Mouse (Mus musculus) midbrain, postnatal 0 days (tissue): Measurements from ENCODE around the gene Grap. TPM values are rescaled to one million over a fixed set of nuclear protein-coding genes. Genes with fewer than 3 reads are reported as not detected.

Experiments
- ATAC-seq: fragments of 200-750 bp; cut with Nextera tagmentation; 2 replicates; pipeline ENCODE4 v1.8.0; 2017; ENCODE audit warnings: moderate number of reproducible peaks, mild to moderate bottlenecking, moderate TSS enrichment, moderate library complexity; ENCODE audit not compliant: low FRiP score
- DNase-seq: peaks from one replicate; pipeline ENCODE4 v3.0.0-alpha.2; 2015; ENCODE audit warnings: low spot score
- H3K27ac ChIP-seq: fragments of 300-500 bp; sonication (generic); 2 replicates; pipeline ENCODE4 v1.5.1; 2014; ENCODE audit warnings: low read depth, mild to moderate bottlenecking, low read length, mixed read lengths
- H3K27me3 ChIP-seq: fragments of 300-500 bp; sonication (generic); 2 replicates; pipeline ENCODE4 v1.6.1; 2014; ENCODE audit warnings: low read length, control low read depth, mixed read lengths; ENCODE audit not compliant: insufficient read depth
- H3K36me3 ChIP-seq: fragments of 300-500 bp; sonication (generic); 2 replicates; pipeline ENCODE4 v1.6.1; 2014; ENCODE audit warnings: low read length, control low read depth, mixed read lengths; ENCODE audit not compliant: insufficient read depth
- H3K4me1 ChIP-seq: fragments of 300-500 bp; sonication (generic); 2 replicates; pipeline ENCODE4 v1.6.1; 2014; ENCODE audit warnings: mild to moderate bottlenecking, control low read depth, antibody characterized with exemption, low read length, mixed read lengths; ENCODE audit not compliant: insufficient read depth
- H3K4me2 ChIP-seq: fragments of 300-500 bp; sonication (generic); 2 replicates; pipeline ENCODE4 v1.6.1; 2014; ENCODE audit warnings: low read depth, mild to moderate bottlenecking, low read length, mixed read lengths; ENCODE audit not compliant: poor library complexity, severe bottlenecking
- H3K4me3 ChIP-seq: fragments of 300-500 bp; sonication (generic); 2 replicates; pipeline ENCODE4 v1.5.1; 2014; ENCODE audit warnings: low read depth, mild to moderate bottlenecking, low read length, moderate library complexity
- H3K9ac ChIP-seq: fragments of 300-500 bp; sonication (generic); replicated peaks from 2 replicates; pipeline ENCODE4 v1.6.1; 2014; ENCODE audit warnings: mild to moderate bottlenecking, low read length, moderate library complexity, mixed read lengths; ENCODE audit not compliant: poor library complexity, severe bottlenecking
- H3K9me3 ChIP-seq: fragments of 300-500 bp; sonication (generic); 2 replicates; pipeline ENCODE4 v1.6.1; 2016; ENCODE audit warnings: low read length, control low read depth
- CTCF ChIP-seq: IDR thresholded peaks from 2 replicates; pipeline ENCODE4 v1.5.1; 2016; ENCODE audit warnings: antibody characterized with exemption, mild to moderate bottlenecking
- WGBS: fragments of 180-500 bp; shearing (Covaris S2); extraction: QIAGEN DNeasy Blood & Tissue Kit; methylation state at CpG from one replicate; pipeline ENCODE4 v1.1.7; 2014; 5-methylcytosine and 5-hydroxymethylcytosine counted together
- polyA plus RNA-seq: library from polyadenylated mRNA; unstranded; fragments of >200 nt; fragmentation: Nextera tagmentation; extraction: Ambion mirVana; gene quantifications from 2 replicates; pipeline ENCODE4 v1.2.1, GENCODE M21; 2015
- total RNA-seq: library from RNA; depleted of rRNA; stranded (reverse); fragments of >200 nt; gene quantifications from 2 replicates; pipeline ENCODE4 v1.2.3, GENCODE M21; 2014

Gene Grap
- total and polyA plus RNA-seq, 2 experiments from 2014 or later = 5.8 to 6.6 TPM

DNA sequence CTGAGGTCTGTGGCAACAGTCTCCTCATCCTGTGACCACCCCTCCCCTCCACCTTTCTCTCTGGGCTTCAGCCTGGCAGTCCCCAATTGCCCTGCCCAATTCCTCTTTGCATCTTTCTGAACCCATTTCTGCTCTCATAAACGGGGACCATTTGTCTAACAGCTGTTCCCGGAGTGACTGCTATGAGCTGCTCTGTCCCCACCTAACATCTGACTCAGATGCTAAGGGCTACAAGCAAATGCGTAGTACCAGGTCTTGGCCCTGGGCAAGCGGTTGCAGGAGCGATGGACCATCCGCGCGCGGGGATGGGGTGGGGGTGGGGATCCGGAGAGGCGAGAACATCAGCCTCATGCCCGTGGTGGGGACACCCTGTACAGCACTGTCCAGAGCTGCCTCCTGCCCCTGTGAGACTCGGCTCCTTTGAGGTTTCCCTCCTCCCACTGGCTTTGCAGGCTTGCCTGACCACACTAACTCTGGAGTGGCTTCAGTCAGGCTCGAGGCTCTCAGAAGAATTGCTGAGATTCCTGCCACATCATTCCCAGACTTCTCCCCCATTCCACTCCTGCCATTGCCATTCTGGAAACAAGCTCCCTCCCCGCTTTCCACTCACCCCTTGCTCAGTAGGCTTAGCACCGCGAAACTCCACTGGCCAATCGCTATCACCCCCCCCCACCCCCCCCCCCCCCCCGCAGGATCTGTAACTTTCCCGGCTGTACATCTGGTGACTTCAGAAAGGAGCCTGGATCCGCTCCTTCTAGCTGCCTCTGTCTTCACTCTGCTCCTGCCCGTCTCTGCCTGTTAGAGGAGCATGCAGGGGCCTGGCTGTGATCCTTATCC lies 37.2 kb upstream of the Grap start:
- H3K9me3 ChIP-seq = no peaks in the 10 kb centered on the region
- no peak overlapping the region for H3K27ac ChIP-seq
- ATAC-seq (no peak), DNase-seq (peak; percentile 5)
- no peak for TF ChIP-seq CTCF
- 18% methylated on average over 19 of the region's 22 CpGs for WGBS
- H3K27me3 ChIP-seq = no peaks in the 10 kb centered on the region
- 0 out of 2 replicates have a peak overlapping the region, but pooled peaks have one; percentile 8 for H3K4me3 ChIP-seq
- no peak overlapping the region for H3K9ac ChIP-seq
- no peaks in the 10 kb centered on the region for H3K36me3 ChIP-seq
- peak overlapping the region; percentile 41 for H3K4me2 ChIP-seq
- peaks cover 4% of the 10 kb centered on the region; the same call in 1 of the 2 replicates for H3K4me1 ChIP-seq

DNA sequence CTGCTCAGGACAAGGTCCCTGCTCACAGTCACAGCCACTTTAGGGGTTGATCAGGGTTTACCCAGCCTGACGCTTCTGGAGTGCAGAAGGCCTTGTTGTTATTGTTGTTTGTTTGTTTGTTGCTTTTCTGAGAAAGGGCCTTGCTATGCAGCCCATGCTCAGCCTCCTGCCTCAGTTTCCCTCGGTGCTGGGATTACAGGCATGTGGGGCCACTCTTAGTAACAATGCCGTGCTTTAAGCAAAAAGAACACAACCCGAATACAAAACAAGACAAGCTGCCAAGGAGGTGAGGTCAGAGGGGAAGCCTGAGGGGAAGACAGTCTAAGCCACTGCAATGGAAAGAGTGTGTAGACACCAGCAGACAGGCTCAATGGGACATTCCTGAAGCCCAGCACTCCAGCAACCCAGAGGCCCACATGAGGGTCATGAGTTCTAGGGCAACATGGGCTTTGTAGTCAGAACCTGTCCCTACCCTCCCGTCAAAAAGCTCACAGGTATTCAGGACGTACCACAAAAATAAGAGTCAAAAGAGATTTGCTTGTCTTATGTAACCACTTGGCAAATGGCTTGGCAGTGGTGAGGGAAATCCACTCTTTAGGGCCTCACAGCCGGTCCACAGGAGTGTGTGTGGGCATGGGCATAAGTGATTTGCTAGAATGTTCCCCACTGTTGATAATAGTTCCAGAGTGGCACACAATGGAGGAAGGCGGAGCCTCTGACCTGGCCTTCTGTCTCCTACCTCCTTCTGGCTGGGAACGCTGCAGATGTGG lies 36.4 kb upstream of the Grap start:
- no peak for TF ChIP-seq CTCF
- ATAC-seq (no peak), DNase-seq (no peak)
- WGBS = 62% methylated on average over 9 of the region's 9 CpGs
- Histone ChIP-seq H3K4me1 (peaks cover 4% of the 10 kb centered on the region; the same call in 1 of the 2 replicates), H3K9me3 (no peaks in the 10 kb centered on the region), H3K4me2 (no peak overlapping the region), H3K27ac (no peak overlapping the region), H3K27me3 (no peaks in the 10 kb centered on the region), H3K4me3 (no peak overlapping the region), H3K9ac (no peak overlapping the region), H3K36me3 (no peaks in the 10 kb centered on the region)

DNA sequence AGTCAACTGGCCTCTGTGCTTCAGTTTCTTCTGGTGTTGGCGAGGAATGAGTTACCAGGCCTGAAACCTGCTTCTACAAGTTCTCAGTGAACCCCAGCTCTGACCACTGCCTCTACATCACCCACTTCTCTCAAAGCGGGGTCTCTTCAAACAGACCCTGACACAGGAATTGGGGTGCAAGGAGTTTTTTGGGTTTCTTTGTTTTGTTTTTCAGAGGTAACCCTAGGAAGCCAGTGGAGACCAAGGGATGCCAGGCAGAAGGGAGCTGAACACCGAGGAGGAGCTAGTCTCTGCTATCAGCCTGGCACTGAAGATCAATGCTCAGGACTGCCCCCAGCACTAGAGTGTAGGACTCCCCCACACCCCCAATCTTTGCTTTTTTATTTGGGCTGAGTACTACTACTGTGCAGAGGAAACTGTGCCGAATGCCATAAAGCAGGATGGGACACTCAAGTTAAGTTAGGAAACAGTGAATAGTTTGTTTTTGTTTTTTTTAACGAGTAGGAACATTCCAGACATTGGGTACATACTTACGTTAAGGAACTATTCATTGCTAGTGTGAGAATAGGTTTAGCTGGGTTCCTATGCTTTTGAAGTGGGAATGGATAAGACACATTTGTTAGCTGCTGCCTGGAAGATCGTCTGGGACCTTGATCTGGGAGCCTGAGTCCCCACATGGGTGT lies 35.6 kb upstream of the Grap start:
- Histone ChIP-seq H3K27ac (no peak overlapping the region), H3K4me3 (no peak overlapping the region), H3K9me3 (no peaks in the 10 kb centered on the region), H3K4me2 (no peak overlapping the region), H3K27me3 (no peaks in the 10 kb centered on the region), H3K9ac (no peak overlapping the region), H3K4me1 (peaks cover 4% of the 10 kb centered on the region; the same call in 1 of the 2 replicates), H3K36me3 (no peaks in the 10 kb centered on the region)
- 86% methylated on average over 7 of the region's 7 CpGs for WGBS
- ATAC-seq = no peak
- TF ChIP-seq CTCF = no peak
- DNase-seq = no peak

DNA sequence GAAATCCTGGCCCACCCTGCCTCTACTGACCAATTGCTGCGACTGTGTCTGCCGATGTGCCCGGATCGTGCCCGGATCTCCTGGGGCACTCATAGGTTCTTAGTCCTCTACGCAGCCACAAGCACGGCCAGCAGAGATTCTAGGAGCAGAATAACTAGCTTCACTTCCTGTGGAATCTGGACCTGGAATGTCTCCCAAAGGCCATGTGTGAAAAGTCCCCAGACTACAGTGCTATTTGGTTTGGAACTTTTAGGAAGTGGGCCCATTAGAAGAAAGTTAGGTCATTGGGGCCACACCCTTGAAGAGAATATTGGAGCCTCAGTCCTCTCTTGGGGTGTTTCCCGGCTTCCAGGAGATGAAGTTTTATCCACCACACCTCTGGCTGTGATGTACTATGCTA lies 34.9 kb upstream of the Grap start:
- H3K36me3 ChIP-seq = no peaks in the 10 kb centered on the region
- no peak overlapping the region for H3K9ac ChIP-seq
- no peaks in the 10 kb centered on the region for H3K9me3 ChIP-seq
- no peak overlapping the region for H3K4me2 ChIP-seq
- DNase-seq (no peak), ATAC-seq (no peak)
- peaks cover 4% of the 10 kb centered on the region; the same call in 1 of the 2 replicates for H3K4me1 ChIP-seq
- no peak overlapping the region for H3K27ac ChIP-seq
- WGBS = 93% methylated on average over 8 of the region's 8 CpGs
- H3K4me3 ChIP-seq = no peak overlapping the region
- no peak for TF ChIP-seq CTCF
- no peaks in the 10 kb centered on the region for H3K27me3 ChIP-seq

DNA sequence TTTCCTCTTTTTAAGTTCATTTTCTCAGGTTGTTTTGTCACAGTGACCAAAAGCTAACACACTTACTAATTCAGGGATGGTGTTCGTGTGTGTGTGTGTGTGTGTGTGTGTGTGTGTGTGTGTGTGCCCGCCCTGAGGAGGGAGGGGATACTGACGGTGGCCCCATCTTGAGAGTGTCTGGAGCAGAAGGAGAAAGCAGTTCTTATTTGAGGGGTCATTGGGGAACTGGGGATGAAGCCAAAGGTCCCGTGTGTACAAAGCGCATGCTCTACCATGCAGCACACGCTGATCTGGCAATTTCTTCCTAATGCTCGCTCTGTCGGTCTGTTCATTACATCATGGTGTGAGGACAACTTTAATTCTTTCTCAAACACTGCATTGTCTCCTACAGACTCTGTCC lies 34.5 kb upstream of the Grap start:
- H3K9me3 ChIP-seq = no peaks in the 10 kb centered on the region
- no peaks in the 10 kb centered on the region for H3K27me3 ChIP-seq
- TF ChIP-seq CTCF = no peak
- no peak overlapping the region for H3K9ac ChIP-seq
- no peak overlapping the region for H3K4me3 ChIP-seq
- peaks cover 4% of the 10 kb centered on the region; the same call in 1 of the 2 replicates for H3K4me1 ChIP-seq
- no peak for ATAC-seq
- H3K36me3 ChIP-seq = no peaks in the 10 kb centered on the region
- no peak overlapping the region for H3K27ac ChIP-seq
- H3K4me2 ChIP-seq = no peak overlapping the region
- 82% methylated on average over 8 of the region's 8 CpGs for WGBS
- DNase-seq = no peak
